Comparison of ENCODE assay signal across 22 mouse cellular contexts in genomic region chr3:95916760-95917159, GRCm38 (mm10).
"Had no signal": no experiment of that assay in that cellular context is flagged by ENCODE, and none has a peak within 500 bp of the region (broad histone marks: within the 10 kb centered on the region; RNA-seq: fewer than 3 reads in every experiment).

No protein-coding gene starts in this region.

- H3K9ac ChIP-seq: heart, embryonic 12.5 days; hindbrain, embryonic 13.5 days; hindbrain, embryonic 15.5 days; limb, embryonic 12.5 days had no signal

- ATAC-seq: hindbrain, postnatal 0 days; intestine, embryonic 16.5 days had no signal

- H3K36me3 ChIP-seq: heart, embryonic 10.5 days; heart, embryonic 12.5 days; hindbrain, embryonic 13.5 days; hindbrain, embryonic 15.5 days; limb, embryonic 10.5 days; limb, embryonic 12.5 days had no signal

- H3K27me3 ChIP-seq: heart, embryonic 12.5 days; hindbrain, embryonic 13.5 days; hindbrain, embryonic 15.5 days; limb, embryonic 12.5 days had no signal

- H3K4me2 ChIP-seq: heart, embryonic 12.5 days; hindbrain, embryonic 13.5 days; hindbrain, embryonic 15.5 days; limb, embryonic 12.5 days; liver, embryonic 11.5 days had no signal

- H3K9me3 ChIP-seq: heart, embryonic 10.5 days; heart, embryonic 12.5 days; hindbrain, embryonic 13.5 days; hindbrain, embryonic 15.5 days; limb, embryonic 10.5 days; limb, embryonic 12.5 days had no signal

- H3K4me3 ChIP-seq: heart, embryonic 10.5 days; heart, embryonic 12.5 days; hindbrain, embryonic 13.5 days; hindbrain, embryonic 15.5 days; layer of hippocampus, adult 2 months; left cerebral cortex, adult 2 months; limb, embryonic 10.5 days; limb, embryonic 12.5 days had no signal

- DNase-seq: gastrocnemius, postnatal 14 days; gastrocnemius, postnatal 36 days; heart, adult 18-20 months; heart, postnatal 10 days; heart, postnatal 4 days; kidney, adult 11 months; kidney, adult 8-10 months; kidney, postnatal 10 days; kidney, postnatal 25 days; kidney, postnatal 4 days; liver had no signal

- H3K27ac ChIP-seq: heart, embryonic 10.5 days; hindbrain, embryonic 13.5 days; hindbrain, embryonic 15.5 days; hindbrain, postnatal 0 days; layer of hippocampus, adult 2 months; left cerebral cortex, adult 2 months; limb, embryonic 10.5 days; limb, embryonic 12.5 days had no signal

- H3K4me1 ChIP-seq: hindbrain, embryonic 13.5 days; hindbrain, embryonic 15.5 days; limb, embryonic 10.5 days; limb, embryonic 12.5 days had no signal
